Comparison of ENCODE assay signal across 10 mouse cellular contexts in the genomic region with DNA sequence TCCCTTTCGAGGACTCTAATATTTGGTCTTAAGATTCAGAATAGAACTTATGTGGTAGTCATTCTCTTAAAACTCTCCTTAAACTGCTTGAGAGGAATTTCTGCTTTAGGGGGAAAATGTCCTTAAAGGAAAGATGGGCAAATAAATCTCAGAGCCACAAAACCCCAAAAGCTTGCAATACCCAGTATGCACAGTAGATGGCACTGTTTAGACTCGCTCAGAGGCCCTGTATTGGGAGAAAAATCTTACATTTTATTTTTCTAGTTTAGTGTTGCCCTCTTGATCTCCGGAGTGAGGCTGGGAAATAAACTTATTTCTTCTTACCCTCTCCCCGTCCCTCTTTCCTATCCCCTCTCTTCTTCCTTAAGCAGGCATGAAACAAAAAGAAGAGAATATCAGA. TPM values are rescaled to one million over a fixed set of nuclear protein-coding genes. Genes with fewer than 3 reads are reported as not detected.
A peak's percentile ranks its signal among the peaks of the same experiment; 100 is the strongest.
DNase-seq lines count a peak whose midpoint lies in the region; ATAC-seq lines count a peak whose summit lies in the region.
"Had no signal": no experiment of that assay in that cellular context is flagged by ENCODE, and none has a peak within 500 bp of the region (broad histone marks: within the 10 kb centered on the region; RNA-seq: fewer than 3 reads in every experiment).

No protein-coding gene starts in this region.

- H3K9me3 ChIP-seq in midbrain, embryonic 14.5 days (ENCODE audit: control insufficient read depth, low read length) = no peaks in the 10 kb centered on the region
- no peaks in the 10 kb centered on the region for H3K9me3 ChIP-seq in midbrain, embryonic 16.5 days (replicated peaks; ENCODE audit: control insufficient read depth, low read length, poor library complexity, severe bottlenecking)
- H3K9me3 ChIP-seq: neural tube, embryonic 12.5 days had no signal

- 0 out of 2 replicates have a peak, but pooled peaks cover 3% of the 10 kb centered on the region for H3K4me1 ChIP-seq in midbrain, embryonic 14.5 days (ENCODE audit: control insufficient read depth, insufficient read depth, low read length)
- H3K4me1 ChIP-seq in midbrain, embryonic 16.5 days (ENCODE audit: control insufficient read depth, insufficient read depth, low read length) = peaks cover 8% of the 10 kb centered on the region

- no peaks in the 10 kb centered on the region for H3K36me3 ChIP-seq in midbrain, embryonic 14.5 days (ENCODE audit: control insufficient read depth, insufficient read depth, low read length)
- H3K36me3 ChIP-seq in midbrain, embryonic 16.5 days (ENCODE audit: control insufficient read depth, insufficient read depth, low read length) = no peaks in the 10 kb centered on the region
- H3K36me3 ChIP-seq: neural tube, embryonic 12.5 days had no signal

- H3K27me3 ChIP-seq in midbrain, embryonic 14.5 days (ENCODE audit: control insufficient read depth, insufficient read depth, low read length) = peaks cover 33% of the 10 kb centered on the region
- H3K27me3 ChIP-seq in midbrain, embryonic 16.5 days (ENCODE audit: control insufficient read depth, insufficient read depth, low read depth, low read length) = peaks cover 34% of the 10 kb centered on the region

- peak; percentile 7 for DNase-seq in gastrocnemius, adult 18-20 months (ENCODE audit: low spot score)
- DNase-seq in gastrocnemius, postnatal 4 days (ENCODE audit: low spot score in 2 of 2) = no peak
- peak; percentile 86 for DNase-seq in midbrain, embryonic 14.5 days
- DNase-seq in ZHBTc4 (ENCODE audit: low read depth, low spot score) = peak; percentile 53
- peak; percentile 54 for DNase-seq in heart, postnatal 4 days
- DNase-seq in naive thymus-derived CD4-positive, alpha-beta T cell, adult 2 months (ENCODE audit: low read depth) = peak; percentile 63
- no peak for DNase-seq in gastrocnemius, postnatal 14 days

- no peak for ATAC-seq in midbrain, embryonic 14.5 days (ENCODE audit: low FRiP score, low TSS enrichment)
- no peak for ATAC-seq in midbrain, embryonic 16.5 days

- no peak overlapping the region for H3K4me3 ChIP-seq in midbrain, embryonic 14.5 days (replicated peaks; ENCODE audit: low read depth, low read length)
- no peak overlapping the region for H3K4me3 ChIP-seq in midbrain, embryonic 16.5 days (ENCODE audit: low read depth, low read length)
- H3K4me3 ChIP-seq: neural tube, embryonic 12.5 days had no signal

- intact Hi-C loops in gastrocnemius, postnatal 14 days (cut with DNase I; ENCODE audit: low total_unique reads) = no loop called here

- no peak overlapping the region for H3K27ac ChIP-seq in midbrain, embryonic 14.5 days (replicated peaks; ENCODE audit: low read depth, low read length)
- no peak overlapping the region for H3K27ac ChIP-seq in midbrain, embryonic 16.5 days (ENCODE audit: low read length)
- H3K27ac ChIP-seq: neural tube, embryonic 12.5 days had no signal

- H3K9ac ChIP-seq in midbrain, embryonic 14.5 days (replicated peaks; ENCODE audit: low read length) = no peak overlapping the region
- H3K9ac ChIP-seq in midbrain, embryonic 16.5 days (ENCODE audit: low read depth, low read length) = no peak overlapping the region
- H3K9ac ChIP-seq: neural tube, embryonic 12.5 days had no signal

- no peak overlapping the region for H3K4me2 ChIP-seq in midbrain, embryonic 14.5 days (ENCODE audit: low read length)
- no peak overlapping the region for H3K4me2 ChIP-seq in midbrain, embryonic 16.5 days (ENCODE audit: low read length)
- H3K4me2 ChIP-seq: neural tube, embryonic 12.5 days had no signal

- 8% methylated on average over 4 of the region's 4 CpGs for WGBS in midbrain, embryonic 14.5 days
- 13% methylated on average over 4 of the region's 4 CpGs for WGBS in midbrain, embryonic 16.5 days

RNA-seq across cellular contexts. Expression of gene Gjb2, which starts 4.7 kb away (rescaled TPM):
- under 1 TPM; 0.11 to 0.83 TPM for total RNA-seq in gastrocnemius, adult 18-20 months (2021)
- 1 to 10 TPM; 1.2 to 1.6 TPM for total RNA-seq in gastrocnemius, postnatal 4 days (2021)
- polyA plus RNA-seq in midbrain, embryonic 14.5 days (2014; fragmentation: Nextera tagmentation; extraction: Ambion mirVana) = 11.2 TPM in 1 of 2 replicates, not detected in the other
- polyA plus RNA-seq in midbrain, embryonic 16.5 days (2015; fragmentation: Nextera tagmentation; extraction: Ambion mirVana) = 10.4 and 11.0 TPM in 2 replicates
- under 1 TPM in 1 of 2 experiments, not detected in 1; 0.14 TPM for total RNA-seq in heart, postnatal 4 days (2021)
- total RNA-seq in gastrocnemius, postnatal 14 days (2021) = under 1 TPM; 0.40 to 0.55 TPM

RNA-seq across cellular contexts. Expression of gene Gm4491, which starts 6.5 kb away (rescaled TPM):
- not detected for total RNA-seq in gastrocnemius, adult 18-20 months (2021)
- total RNA-seq in gastrocnemius, postnatal 4 days (2021) = not detected
- polyA plus RNA-seq in midbrain, embryonic 14.5 days (2014; fragmentation: Nextera tagmentation; extraction: Ambion mirVana) = 0.22 TPM in 1 of 2 replicates, not detected in the other
- not detected in 2 replicates for polyA plus RNA-seq in midbrain, embryonic 16.5 days (2015; fragmentation: Nextera tagmentation; extraction: Ambion mirVana)
- total RNA-seq in heart, postnatal 4 days (2021) = not detected
- not detected for total RNA-seq in gastrocnemius, postnatal 14 days (2021)
- polyA plus RNA-seq: large intestine, adult 2 months; neural tube, embryonic 12.5 days had no signal

RNA-seq across cellular contexts. Expression of gene Gjb6, which starts 24.2 kb away (rescaled TPM):
- total RNA-seq in gastrocnemius, adult 18-20 months (2021) = not detected
- total RNA-seq in gastrocnemius, postnatal 4 days (2021) = not detected
- 0.77 and 9.8 TPM in 2 replicates for polyA plus RNA-seq in midbrain, embryonic 14.5 days (2014; fragmentation: Nextera tagmentation; extraction: Ambion mirVana)
- 15.3 and 16.0 TPM in 2 replicates for polyA plus RNA-seq in midbrain, embryonic 16.5 days (2015; fragmentation: Nextera tagmentation; extraction: Ambion mirVana)
- total RNA-seq in heart, postnatal 4 days (2021) = not detected
- total RNA-seq in gastrocnemius, postnatal 14 days (2021) = not detected
- polyA plus RNA-seq: large intestine, adult 2 months had no signal

RNA-seq across cellular contexts. Expression of gene Gja3, which starts 51.3 kb away (rescaled TPM):
- not detected for total RNA-seq in gastrocnemius, adult 18-20 months (2021)
- total RNA-seq in gastrocnemius, postnatal 4 days (2021) = 10 to 100 TPM; 21.4 to 29.0 TPM
- polyA plus RNA-seq in midbrain, embryonic 14.5 days (2014; fragmentation: Nextera tagmentation; extraction: Ambion mirVana) = not detected in 2 replicates
- 0.21 and 0.61 TPM in 2 replicates for polyA plus RNA-seq in midbrain, embryonic 16.5 days (2015; fragmentation: Nextera tagmentation; extraction: Ambion mirVana)
- total RNA-seq in heart, postnatal 4 days (2021) = 10 to 100 TPM; 33.4 to 39.4 TPM
- total RNA-seq in gastrocnemius, postnatal 14 days (2021) = 1 to 10 TPM in 1 of 2 experiments, under 1 TPM in 1; 0.64 to 1.9 TPM
- polyA plus RNA-seq: large intestine, adult 2 months had no signal

Comparison
In these comparisons a context has a peak if more than half of its experiments do, and no peak if none do; other contexts are left out.
1. DNase-seq: peak in gastrocnemius, adult 18-20 months (single experiment), midbrain, embryonic 14.5 days (single experiment), ZHBTc4 (single experiment), heart, postnatal 4 days (single experiment) and naive thymus-derived CD4-positive, alpha-beta T cell, adult 2 months (single experiment); none in gastrocnemius, postnatal 4 days (0 of 2) and gastrocnemius, postnatal 14 days (single experiment).